Mouse (Mus musculus) heart, postnatal 0 days (tissue): ENCODE results near the gene Ankmy1. TPM values are rescaled to one million over a fixed set of nuclear protein-coding genes. Genes with fewer than 3 reads are reported as not detected.

ENCODE experiments used
- ATAC-seq: fragments of 200-750 bp; cut with Nextera tagmentation; 2 replicates; pipeline ENCODE4 v1.8.0; 2017; ENCODE audit warnings: low read depth, moderate number of reproducible peaks, moderate library complexity; ENCODE audit not compliant: insufficient read depth
- DNase-seq: peaks from one replicate; pipeline ENCODE4 v3.0.0-alpha.2; 2016; ENCODE audit warnings: low spot score
- H3K27ac ChIP-seq: fragments of 300-500 bp; sonication (generic); 2 replicates; pipeline ENCODE4 v1.5.1; 2014; ENCODE audit warnings: low read depth, mild to moderate bottlenecking
- H3K27me3 ChIP-seq: fragments of 300-500 bp; sonication (generic); 2 replicates; pipeline ENCODE4 v1.6.1; 2014; ENCODE audit warnings: low read length, mixed read lengths; ENCODE audit not compliant: control insufficient read depth, insufficient read depth
- H3K36me3 ChIP-seq: fragments of 300-500 bp; sonication (generic); replicated peaks from 2 replicates; pipeline ENCODE4 v1.6.1; 2014; ENCODE audit warnings: low read length, mixed read lengths; ENCODE audit not compliant: control insufficient read depth, insufficient read depth
- H3K4me1 ChIP-seq: fragments of 300-500 bp; sonication (generic); 2 replicates; pipeline ENCODE4 v1.6.1; 2014; ENCODE audit warnings: antibody characterized with exemption; ENCODE audit not compliant: control insufficient read depth, insufficient read depth
- H3K4me2 ChIP-seq: fragments of 300-500 bp; sonication (generic); 2 replicates; pipeline ENCODE4 v1.6.1; 2014; ENCODE audit warnings: low read depth, mild to moderate bottlenecking, low read length, moderate library complexity
- H3K4me3 ChIP-seq: fragments of 300-500 bp; sonication (generic); 2 replicates; pipeline ENCODE4 v1.5.1; 2014; ENCODE audit warnings: low read depth, low read length
- H3K9ac ChIP-seq: fragments of 300-500 bp; sonication (generic); replicated peaks from 2 replicates; pipeline ENCODE4 v1.6.1; 2014; ENCODE audit warnings: low read depth, low read length, mixed read lengths
- H3K9me3 ChIP-seq: fragments of 300-500 bp; sonication (generic); replicated peaks from 2 replicates; pipeline ENCODE4 v1.6.1; 2016; ENCODE audit warnings: low read length; ENCODE audit not compliant: control insufficient read depth
- CTCF ChIP-seq: IDR thresholded peaks from 2 replicates; pipeline ENCODE4 v1.5.1; 2016; ENCODE audit warnings: antibody characterized with exemption, control low read depth, low read depth
- EP300 ChIP-seq: IDR thresholded peaks from 2 replicates; pipeline ENCODE4 v1.6.1; 2016; ENCODE audit warnings: antibody characterized with exemption, low read depth
- WGBS: fragments of 180-500 bp; shearing (Covaris S2); extraction: QIAGEN DNeasy Blood & Tissue Kit; methylation state at CpG from one replicate; pipeline ENCODE4 v1.1.7; 2014; 5-methylcytosine and 5-hydroxymethylcytosine counted together
- polyA plus RNA-seq: library from polyadenylated mRNA; unstranded; fragments of >200 nt; fragmentation: Nextera tagmentation; extraction: Ambion mirVana; gene quantifications from 2 replicates; pipeline ENCODE4 v1.2.1, GENCODE M21; 2015
- total RNA-seq: library from RNA; depleted of rRNA; stranded (reverse); fragments of >200 nt; gene quantifications from 2 replicates; pipeline ENCODE4 v1.2.3, GENCODE M21; 2014; ENCODE audit warnings: low replicate concordance

Gene Ankmy1
- total and polyA plus RNA-seq, 2 experiments from 2014 or later: 0.10 TPM; not detected in 1

DNA sequence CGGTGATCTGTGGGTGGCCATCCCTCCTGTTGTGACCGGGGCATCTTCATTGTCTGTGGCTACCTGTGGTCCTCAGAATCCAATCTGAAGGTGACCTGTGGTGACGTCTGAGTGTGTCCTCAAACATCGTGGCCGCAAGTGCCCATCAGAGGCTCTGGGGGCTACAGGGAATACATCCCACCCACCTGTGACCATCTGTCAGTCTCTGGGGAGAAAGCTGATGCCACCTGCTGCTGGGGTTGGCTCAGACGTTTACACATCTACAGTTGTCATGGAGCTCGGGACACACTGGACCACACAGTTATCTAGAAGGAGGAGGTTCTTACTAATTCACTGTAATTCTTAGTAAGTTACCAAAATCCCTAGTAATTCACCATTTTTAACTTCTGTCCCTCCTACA, 63.5 kb downstream of the Ankmy1 start:
- DNase-seq (no peak), ATAC-seq (no peak)
- TF ChIP-seq EP300 (no peak), CTCF (no peak)
- Histone ChIP-seq H3K9ac (no peak overlapping the region), H3K4me1 (peaks cover 8% of the 10 kb centered on the region; the same call in 1 of the 2 replicates), H3K27me3 (no peaks in the 10 kb centered on the region), H3K4me2 (no peak overlapping the region), H3K4me3 (no peak overlapping the region), H3K36me3 (no peaks in the 10 kb centered on the region), H3K27ac (no peak overlapping the region), H3K9me3 (no peaks in the 10 kb centered on the region)
- 73% methylated on average over 7 of the region's 7 CpGs for WGBS

DNA sequence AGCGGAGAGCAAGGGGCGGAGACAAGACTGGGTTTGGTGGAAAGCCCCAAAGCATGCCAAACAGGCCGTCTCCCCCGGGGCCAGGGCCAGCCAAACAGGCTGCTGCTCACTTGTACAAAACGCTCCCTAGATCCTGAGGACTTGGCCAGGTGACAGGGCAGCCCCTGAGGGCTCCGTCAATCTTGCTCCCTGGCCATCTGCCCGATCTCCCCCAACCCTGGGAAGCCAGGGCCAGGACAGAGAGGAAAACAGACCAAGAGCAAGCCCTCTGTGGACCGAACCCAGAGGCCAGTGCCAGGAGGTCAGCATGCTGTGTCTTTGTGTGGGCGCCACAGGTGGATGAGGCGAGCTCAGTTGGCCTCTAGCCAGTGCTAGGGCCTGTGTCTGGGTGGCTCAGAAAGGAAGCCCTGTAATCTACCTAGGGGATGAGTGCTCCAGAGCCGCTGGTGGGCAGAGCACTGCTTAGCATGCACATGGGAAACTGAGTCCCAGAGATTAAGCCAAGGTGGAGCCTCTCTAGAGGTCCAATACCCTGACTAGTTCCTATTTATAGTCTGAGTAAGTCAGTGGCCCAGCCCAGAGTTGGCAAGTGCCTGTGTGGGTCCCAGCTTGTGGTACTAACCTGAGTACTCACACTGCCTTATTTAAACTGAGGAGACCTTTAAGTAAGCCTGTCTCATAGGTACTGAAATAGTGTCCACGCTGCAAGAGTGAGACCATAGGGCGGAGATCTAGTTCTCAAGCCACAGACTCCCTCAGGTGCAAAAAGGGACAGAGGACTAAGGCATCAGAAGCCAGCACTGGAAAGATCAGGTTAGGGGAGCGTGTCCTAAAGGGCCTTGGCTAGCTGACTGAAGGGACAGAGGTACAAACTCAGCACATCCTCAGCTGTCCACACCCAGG, 64.5 kb downstream of the Ankmy1 start:
- Histone ChIP-seq H3K9me3 (no peaks in the 10 kb centered on the region), H3K36me3 (no peaks in the 10 kb centered on the region), H3K4me1 (peaks cover 14% of the 10 kb centered on the region), H3K4me3 (no peak overlapping the region), H3K4me2 (no peak overlapping the region), H3K9ac (no peak overlapping the region; the same call in 1 of the 2 replicates), H3K27ac (0 out of 2 replicates have a peak overlapping the region, but pooled peaks have one; percentile 7), H3K27me3 (0 out of 2 replicates have a peak, but pooled peaks cover 4% of the 10 kb centered on the region)
- WGBS: 49% methylated on average over 14 of the region's 14 CpGs
- DNase-seq: no peak
- no peak for TF ChIP-seq EP300
- TF ChIP-seq CTCF: no peak
- no peak for ATAC-seq

GRCm38 (mm10) chr1:92833987-92834706, 68.6 kb downstream of the Ankmy1 start:
- Histone ChIP-seq H3K27me3 (peaks cover 22% of the 10 kb centered on the region), H3K9me3 (no peaks in the 10 kb centered on the region), H3K4me1 (peaks cover 23% of the 10 kb centered on the region), H3K4me3 (no peak overlapping the region), H3K27ac (no peak overlapping the region), H3K4me2 (peak overlapping the region; percentile 89), H3K9ac (no peak overlapping the region), H3K36me3 (no peaks in the 10 kb centered on the region)
- TF ChIP-seq CTCF (peak; percentile 85), EP300 (no peak)
- ATAC-seq (peak; percentile 22; the same call in 1 of the 2 replicates), DNase-seq (peak; percentile 71)
- WGBS: 32% methylated on average over 7 of the region's 7 CpGs

GRCm38 (mm10) chr1:92832011-92833010, 70.4 kb downstream of the Ankmy1 start:
- Histone ChIP-seq H3K4me2 (peak overlapping the region; percentile 89), H3K27me3 (peaks cover 22% of the 10 kb centered on the region), H3K4me3 (peak overlapping the region; percentile 68), H3K9me3 (no peaks in the 10 kb centered on the region), H3K27ac (peak overlapping the region; percentile 91), H3K36me3 (no peaks in the 10 kb centered on the region), H3K4me1 (peaks cover 15% of the 10 kb centered on the region; the same call in 1 of the 2 replicates), H3K9ac (peak overlapping the region; percentile 84)
- TF ChIP-seq EP300 (no peak), CTCF (peak; percentile 10; the same call in 1 of the 2 replicates)
- ATAC-seq: peak; percentile 31
- WGBS: under 1% methylated on average over 62 of the region's 62 CpGs
- peak; percentile 51 for DNase-seq
